Mouse (Mus musculus): Measurements from ENCODE around the gene Chchd10. TPM values are rescaled to one million over a fixed set of nuclear protein-coding genes. Genes with fewer than 3 reads are reported as not detected.
A peak's percentile ranks its signal among the peaks of the same experiment; 100 is the strongest.

The Chchd10 gene
- polyA plus RNA-seq, 1 experiment from 2014 or later: 541 TPM

GRCm38 (mm10) chr10:75945213-75945612 is 12.3 kb downstream of the Chchd10 start:
- Histone ChIP-seq H3K9me3 (replicated peaks; ENCODE audit: low read length) (no peaks in the 10 kb centered on the region), H3K9ac (ENCODE audit: low read depth, low read length) (no peak overlapping the region), H3K27ac (no peak overlapping the region), H3K4me3 (replicated peaks; ENCODE audit: low read depth, low read length) (no peak overlapping the region), H3K36me3 (ENCODE audit: insufficient read depth, low read length) (no peaks in the 10 kb centered on the region), H3K4me2 (ENCODE audit: low read length) (no peak overlapping the region), H3K4me1 (replicated peaks; ENCODE audit: insufficient read depth, low read length) (0 out of 2 replicates have a peak, but pooled peaks cover 9% of the 10 kb centered on the region), H3K27me3 (ENCODE audit: insufficient read depth, low read length) (no peaks in the 10 kb centered on the region)
- no peak for TF ChIP-seq CTCF (IDR thresholded peaks at IDR 0.05; ENCODE audit: low read depth)
- 91% methylated on average over 7 of the region's 7 CpGs for WGBS
- DNase-seq (ENCODE audit: low spot score) (no peak), ATAC-seq (replicated peaks; ENCODE audit: low FRiP score, low read depth) (no peak)

- Histone ChIP-seq H3K36me3 (ENCODE audit: insufficient read depth, low read length) (no peaks in the 10 kb centered on the region), H3K4me2 (ENCODE audit: low read length) (no peak overlapping the region), H3K4me1 (replicated peaks; ENCODE audit: insufficient read depth, low read length) (peaks cover 15% of the 10 kb centered on the region; the same call in 1 of the 2 replicates), H3K9me3 (replicated peaks; ENCODE audit: low read length) (no peaks in the 10 kb centered on the region), H3K4me3 (replicated peaks; ENCODE audit: low read depth, low read length) (no peak overlapping the region), H3K27me3 (ENCODE audit: insufficient read depth, low read length) (no peaks in the 10 kb centered on the region), H3K9ac (ENCODE audit: low read depth, low read length) (no peak overlapping the region), H3K27ac (no peak overlapping the region)
- DNase-seq (ENCODE audit: low spot score) (no peak), ATAC-seq (replicated peaks; ENCODE audit: low FRiP score, low read depth) (no peak)
- WGBS: 80% methylated on average over 7 of the region's 7 CpGs
- TF ChIP-seq CTCF (IDR thresholded peaks at IDR 0.05; ENCODE audit: low read depth): no peak
Measured at GRCm38 (mm10) chr10:75945896-75946295, 13.0 kb downstream of the Chchd10 start.

GRCm38 (mm10) chr10:75948079-75948478 is 15.1 kb downstream of the Chchd10 start:
- no peak overlapping the region for H3K4me3 ChIP-seq (replicated peaks; ENCODE audit: low read depth, low read length)
- H3K36me3 ChIP-seq (ENCODE audit: insufficient read depth, low read length): no peaks in the 10 kb centered on the region
- TF ChIP-seq CTCF (IDR thresholded peaks at IDR 0.05; ENCODE audit: low read depth): no peak
- H3K9me3 ChIP-seq (replicated peaks; ENCODE audit: low read length): no peaks in the 10 kb centered on the region
- DNase-seq (ENCODE audit: low spot score): no peak
- H3K27me3 ChIP-seq (ENCODE audit: insufficient read depth, low read length): no peaks in the 10 kb centered on the region
- peaks cover 18% of the 10 kb centered on the region; the same call in 1 of the 2 replicates for H3K4me1 ChIP-seq (replicated peaks; ENCODE audit: insufficient read depth, low read length)
- H3K4me2 ChIP-seq (ENCODE audit: low read length): no peak overlapping the region
- 81% methylated on average over 5 of the region's 5 CpGs for WGBS
- H3K9ac ChIP-seq (ENCODE audit: low read depth, low read length): no peak overlapping the region
- H3K27ac ChIP-seq: no peak overlapping the region
- no peak for ATAC-seq (replicated peaks; ENCODE audit: low FRiP score, low read depth)

- Histone ChIP-seq H3K4me3 (replicated peaks; ENCODE audit: low read depth, low read length) (no peak overlapping the region), H3K27me3 (ENCODE audit: insufficient read depth, low read length) (no peaks in the 10 kb centered on the region), H3K9me3 (replicated peaks; ENCODE audit: low read length) (no peaks in the 10 kb centered on the region), H3K4me2 (ENCODE audit: low read length) (0 out of 2 replicates have a peak overlapping the region, but pooled peaks have one; percentile 3), H3K27ac (no peak overlapping the region), H3K9ac (ENCODE audit: low read depth, low read length) (peak overlapping the region; percentile 27; the same call in 1 of the 2 replicates), H3K4me1 (replicated peaks; ENCODE audit: insufficient read depth, low read length) (peaks cover 12% of the 10 kb centered on the region; the same call in 1 of the 2 replicates), H3K36me3 (ENCODE audit: insufficient read depth, low read length) (no peaks in the 10 kb centered on the region)
- DNase-seq (ENCODE audit: low spot score) (no peak), ATAC-seq (replicated peaks; ENCODE audit: low FRiP score, low read depth) (no peak; the same call in 1 of the 2 replicates)
- WGBS: 57% methylated on average over 22 of the region's 22 CpGs
- no peak for TF ChIP-seq CTCF (IDR thresholded peaks at IDR 0.05; ENCODE audit: low read depth)
Measured at GRCm38 (mm10) chr10:75949053-75950045, 16.4 kb downstream of the Chchd10 start.

- TF ChIP-seq CTCF (IDR thresholded peaks at IDR 0.05; ENCODE audit: low read depth): no peak
- Histone ChIP-seq H3K27ac (no peak overlapping the region), H3K27me3 (ENCODE audit: insufficient read depth, low read length) (no peaks in the 10 kb centered on the region), H3K4me2 (ENCODE audit: low read length) (peak overlapping the region; percentile 85), H3K9ac (ENCODE audit: low read depth, low read length) (peak overlapping the region; percentile 53; the same call in 1 of the 2 replicates), H3K4me3 (replicated peaks; ENCODE audit: low read depth, low read length) (peak overlapping the region; percentile 44), H3K36me3 (ENCODE audit: insufficient read depth, low read length) (no peaks in the 10 kb centered on the region), H3K4me1 (replicated peaks; ENCODE audit: insufficient read depth, low read length) (peaks cover 12% of the 10 kb centered on the region; the same call in 1 of the 2 replicates), H3K9me3 (replicated peaks; ENCODE audit: low read length) (no peaks in the 10 kb centered on the region)
- ATAC-seq (replicated peaks; ENCODE audit: low FRiP score, low read depth) (peak; percentile 79; the same call in 1 of the 2 replicates), DNase-seq (ENCODE audit: low spot score) (peak; percentile 61)
- 3% methylated on average over 23 of the region's 23 CpGs for WGBS
Measured at GRCm38 (mm10) chr10:75950791-75951210, 17.9 kb downstream of the Chchd10 start.

GRCm38 (mm10) chr10:75951424-75952050 is 18.6 kb downstream of the Chchd10 start:
- Histone ChIP-seq H3K27me3 (ENCODE audit: insufficient read depth, low read length) (no peaks in the 10 kb centered on the region), H3K27ac (no peak overlapping the region), H3K9ac (ENCODE audit: low read depth, low read length) (peak overlapping the region; percentile 53; the same call in 1 of the 2 replicates), H3K9me3 (replicated peaks; ENCODE audit: low read length) (no peaks in the 10 kb centered on the region), H3K4me1 (replicated peaks; ENCODE audit: insufficient read depth, low read length) (peaks cover 12% of the 10 kb centered on the region; the same call in 1 of the 2 replicates), H3K4me2 (ENCODE audit: low read length) (peak overlapping the region; percentile 85), H3K4me3 (replicated peaks; ENCODE audit: low read depth, low read length) (peak overlapping the region; percentile 44), H3K36me3 (ENCODE audit: insufficient read depth, low read length) (no peaks in the 10 kb centered on the region)
- peak; percentile 77 for DNase-seq (ENCODE audit: low spot score)
- WGBS: 3% methylated on average over 13 of the region's 13 CpGs
- TF ChIP-seq CTCF (IDR thresholded peaks at IDR 0.05; ENCODE audit: low read depth): peak; percentile 81
- no peak for ATAC-seq (replicated peaks; ENCODE audit: low FRiP score, low read depth)
